Mouse (Mus musculus): ENCODE measurements around the gene Cd55. TPM values are rescaled to one million over a fixed set of nuclear protein-coding genes. Genes with fewer than 3 reads are reported as not detected.
A peak's percentile ranks its signal among the peaks of the same experiment; 100 is the strongest.

The Cd55 gene
- polyA plus RNA-seq (2015; fragmentation: Nextera tagmentation; extraction: Ambion mirVana), result 15.6 and 16.3 TPM in 2 replicates

GRCm38 (mm10) chr1:130462084-130462861, at the start of gene Cd55:
Cd55 (minus strand) TSS chr1:130462744.
- ATAC-seq (replicated peaks; ENCODE audit: low FRiP score), result peak; percentile 93
- Histone ChIP-seq H3K9ac (peak within 1 kb of the TSS; percentile 42), H3K27me3 (0 out of 2 replicates have a peak, but pooled peaks cover 2% of the 10 kb centered on the region), H3K9me3 (replicated peaks) (no peaks in the 10 kb centered on the region), H3K4me2 (peak within 1 kb of the TSS; percentile 94), H3K4me1 (peaks cover 13% of the 10 kb centered on the region; the same call in 1 of the 2 replicates), H3K4me3 (replicated peaks) (peak within 1 kb of the TSS; percentile 69), H3K27ac (peak within 1 kb of the TSS; percentile 70), H3K36me3 (no peaks in the 10 kb centered on the region)
- under 1% methylated on average over 45 of the region's 45 CpGs for whole genome bisulfite sequencing

GRCm38 (mm10) chr1:130511823-130512370, 49.4 kb upstream of the Cd55 start:
- H3K4me1 ChIP-seq, result peaks cover 15% of the 10 kb centered on the region
- no peaks in the 10 kb centered on the region for H3K27me3 ChIP-seq
- H3K9me3 ChIP-seq (replicated peaks), result no peaks in the 10 kb centered on the region
- WGBS, result 54% methylated on average over 3 of the region's 3 CpGs
- H3K4me3 ChIP-seq (replicated peaks), result no peak overlapping the region
- 0 out of 2 replicates have a peak, but pooled peaks have one; percentile 14 for ATAC-seq (replicated peaks; ENCODE audit: low FRiP score)
- H3K27ac ChIP-seq, result no peak overlapping the region
- no peaks in the 10 kb centered on the region for H3K36me3 ChIP-seq
- no peak overlapping the region for H3K4me2 ChIP-seq
- H3K9ac ChIP-seq, result no peak overlapping the region

- H3K9me3 ChIP-seq (replicated peaks), result no peaks in the 10 kb centered on the region
- 51% methylated on average over 2 of the region's 2 CpGs for WGBS
- no peak for ATAC-seq (replicated peaks; ENCODE audit: low FRiP score)
- peaks cover 11% of the 10 kb centered on the region for H3K4me1 ChIP-seq
- H3K36me3 ChIP-seq, result no peaks in the 10 kb centered on the region
- H3K27me3 ChIP-seq, result no peaks in the 10 kb centered on the region
- no peak overlapping the region for H3K4me3 ChIP-seq (replicated peaks)
- no peak overlapping the region for H3K27ac ChIP-seq
- H3K9ac ChIP-seq, result no peak overlapping the region
- H3K4me2 ChIP-seq, result no peak overlapping the region
Observed at GRCm38 (mm10) chr1:130508957-130509350, 46.4 kb upstream of the Cd55 start.

GRCm38 (mm10) chr1:130508030-130508956, 45.7 kb upstream of the Cd55 start:
- H3K27me3 ChIP-seq, result no peaks in the 10 kb centered on the region
- H3K4me2 ChIP-seq, result no peak overlapping the region
- 67% methylated on average over 6 of the region's 6 CpGs for WGBS
- no peaks in the 10 kb centered on the region for H3K9me3 ChIP-seq (replicated peaks)
- no peak; the same call in 1 of the 2 replicates for ATAC-seq (replicated peaks; ENCODE audit: low FRiP score)
- H3K4me3 ChIP-seq (replicated peaks), result no peak overlapping the region
- peaks cover 9% of the 10 kb centered on the region for H3K4me1 ChIP-seq
- no peak overlapping the region for H3K27ac ChIP-seq
- no peak overlapping the region for H3K9ac ChIP-seq
- no peaks in the 10 kb centered on the region for H3K36me3 ChIP-seq

GRCm38 (mm10) chr1:130507408-130507807, 44.9 kb upstream of the Cd55 start:
- Histone ChIP-seq H3K4me3 (replicated peaks) (no peak overlapping the region), H3K9me3 (replicated peaks) (no peaks in the 10 kb centered on the region), H3K36me3 (no peaks in the 10 kb centered on the region), H3K27me3 (no peaks in the 10 kb centered on the region), H3K4me2 (no peak overlapping the region), H3K9ac (no peak overlapping the region), H3K27ac (no peak overlapping the region), H3K4me1 (peaks cover 9% of the 10 kb centered on the region)
- no peak for ATAC-seq (replicated peaks; ENCODE audit: low FRiP score)
- 62% methylated on average over 2 of the region's 2 CpGs for WGBS

GRCm38 (mm10) chr1:130499962-130500361, 37.4 kb upstream of the Cd55 start:
- no peak overlapping the region for H3K27ac ChIP-seq
- H3K9ac ChIP-seq, result no peak overlapping the region
- no peaks in the 10 kb centered on the region for H3K4me1 ChIP-seq
- no peaks in the 10 kb centered on the region for H3K27me3 ChIP-seq
- WGBS, result 84% methylated on average over 2 of the region's 2 CpGs
- ATAC-seq (replicated peaks; ENCODE audit: low FRiP score), result no peak
- H3K9me3 ChIP-seq (replicated peaks), result no peaks in the 10 kb centered on the region
- no peak overlapping the region for H3K4me2 ChIP-seq
- H3K36me3 ChIP-seq, result no peaks in the 10 kb centered on the region
- no peak overlapping the region for H3K4me3 ChIP-seq (replicated peaks)

- H3K4me3 ChIP-seq (replicated peaks), result no peak overlapping the region
- H3K27me3 ChIP-seq, result no peaks in the 10 kb centered on the region
- H3K27ac ChIP-seq, result no peak overlapping the region
- H3K9ac ChIP-seq, result no peak overlapping the region
- ATAC-seq (replicated peaks; ENCODE audit: low FRiP score), result no peak
- H3K36me3 ChIP-seq, result no peaks in the 10 kb centered on the region
- no peaks in the 10 kb centered on the region for H3K4me1 ChIP-seq
- no peak overlapping the region for H3K4me2 ChIP-seq
- H3K9me3 ChIP-seq (replicated peaks), result no peaks in the 10 kb centered on the region
Observed at GRCm38 (mm10) chr1:130498331-130498730, 35.8 kb upstream of the Cd55 start.

GRCm38 (mm10) chr1:130486816-130487545, 24.4 kb upstream of the Cd55 start:
- H3K27me3 ChIP-seq, result no peaks in the 10 kb centered on the region
- no peaks in the 10 kb centered on the region for H3K4me1 ChIP-seq
- WGBS, result 62% methylated on average over 10 of the region's 10 CpGs
- H3K27ac ChIP-seq, result no peak overlapping the region
- no peak for ATAC-seq (replicated peaks; ENCODE audit: low FRiP score)
- H3K4me3 ChIP-seq (replicated peaks), result no peak overlapping the region
- H3K36me3 ChIP-seq, result no peaks in the 10 kb centered on the region
- no peaks in the 10 kb centered on the region; the same call in 1 of the 2 replicates for H3K9me3 ChIP-seq (replicated peaks)
- no peak overlapping the region for H3K4me2 ChIP-seq
- no peak overlapping the region for H3K9ac ChIP-seq

GRCm38 (mm10) chr1:130485828-130486620, 23.5 kb upstream of the Cd55 start:
- 50% methylated on average over 10 of the region's 10 CpGs for WGBS
- H3K9ac ChIP-seq, result no peak overlapping the region
- H3K27ac ChIP-seq, result no peak overlapping the region
- no peaks in the 10 kb centered on the region for H3K27me3 ChIP-seq
- no peaks in the 10 kb centered on the region for H3K4me1 ChIP-seq
- H3K4me2 ChIP-seq, result no peak overlapping the region
- no peaks in the 10 kb centered on the region for H3K36me3 ChIP-seq
- no peaks in the 10 kb centered on the region; the same call in 1 of the 2 replicates for H3K9me3 ChIP-seq (replicated peaks)
- H3K4me3 ChIP-seq (replicated peaks), result no peak overlapping the region
- no peak for ATAC-seq (replicated peaks; ENCODE audit: low FRiP score)

- Histone ChIP-seq H3K4me3 (replicated peaks) (no peak overlapping the region), H3K9me3 (replicated peaks) (no peaks in the 10 kb centered on the region; the same call in 1 of the 2 replicates), H3K4me1 (no peaks in the 10 kb centered on the region), H3K27ac (no peak overlapping the region), H3K4me2 (no peak overlapping the region), H3K36me3 (no peaks in the 10 kb centered on the region), H3K27me3 (no peaks in the 10 kb centered on the region), H3K9ac (no peak overlapping the region)
- ATAC-seq (replicated peaks; ENCODE audit: low FRiP score), result no peak
- WGBS, result 42% methylated on average over 2 of the region's 2 CpGs
Observed at GRCm38 (mm10) chr1:130485376-130485775, 22.8 kb upstream of the Cd55 start.

GRCm38 (mm10) chr1:130474936-130475335, 12.4 kb upstream of the Cd55 start:
- H3K27ac ChIP-seq, result no peak overlapping the region
- 82% methylated on average over 6 of the region's 6 CpGs for WGBS
- no peak overlapping the region for H3K4me2 ChIP-seq
- no peak overlapping the region for H3K4me3 ChIP-seq (replicated peaks)
- no peaks in the 10 kb centered on the region for H3K27me3 ChIP-seq
- ATAC-seq (replicated peaks; ENCODE audit: low FRiP score), result no peak
- no peaks in the 10 kb centered on the region for H3K4me1 ChIP-seq
- H3K36me3 ChIP-seq, result no peaks in the 10 kb centered on the region
- H3K9ac ChIP-seq, result no peak overlapping the region
- no peaks in the 10 kb centered on the region for H3K9me3 ChIP-seq (replicated peaks)

Measured in kidney, embryonic 15.5 days (tissue).